Mouse (Mus musculus) kidney, embryonic 15.5 days (tissue): ENCODE data around the gene Pld4. TPM values are rescaled to one million over a fixed set of nuclear protein-coding genes. Genes with fewer than 3 reads are reported as not detected.
A peak's percentile ranks its signal among the peaks of the same experiment; 100 is the strongest.

ENCODE experiments used
- ATAC-seq: fragments of 200-750 bp; cut with Nextera tagmentation; replicated peaks from 2 replicates; pipeline ENCODE4 v1.8.0; 2017; ENCODE audit warnings: moderate TSS enrichment; ENCODE audit not compliant: low FRiP score
- H3K27ac ChIP-seq: fragments of 300-500 bp; sonication (generic); 2 replicates; pipeline ENCODE4 v1.5.1; 2015; ENCODE audit warnings: mild to moderate bottlenecking, inconsistent platforms
- H3K27me3 ChIP-seq: fragments of 300-500 bp; sonication (generic); 2 replicates; pipeline ENCODE4 v1.6.1; 2015; ENCODE audit warnings: inconsistent platforms
- H3K36me3 ChIP-seq: fragments of 300-500 bp; sonication (generic); 2 replicates; pipeline ENCODE4 v1.6.1; 2015; ENCODE audit warnings: inconsistent platforms
- H3K4me1 ChIP-seq: fragments of 300-500 bp; sonication (generic); 2 replicates; pipeline ENCODE4 v1.6.1; 2015; ENCODE audit warnings: inconsistent platforms
- H3K4me2 ChIP-seq: fragments of 300-500 bp; sonication (generic); 2 replicates; pipeline ENCODE4 v1.6.1; 2015; ENCODE audit warnings: moderate library complexity, mild to moderate bottlenecking, inconsistent platforms
- H3K4me3 ChIP-seq: fragments of 300-500 bp; sonication (generic); replicated peaks from 2 replicates; pipeline ENCODE4 v1.5.1; 2015; ENCODE audit warnings: mild to moderate bottlenecking, inconsistent platforms
- H3K9ac ChIP-seq: fragments of 300-500 bp; sonication (generic); 2 replicates; pipeline ENCODE4 v1.6.1; 2015; ENCODE audit warnings: mild to moderate bottlenecking, inconsistent platforms
- H3K9me3 ChIP-seq: fragments of 300-500 bp; sonication (generic); replicated peaks from 2 replicates; pipeline ENCODE4 v1.6.1; 2016; ENCODE audit warnings: inconsistent platforms
- WGBS: fragments of 180-500 bp; shearing (Covaris S2); methylation state at CpG from one replicate; pipeline ENCODE4 v1.1.7; 2015; ENCODE audit warnings: mixed read lengths; 5-methylcytosine and 5-hydroxymethylcytosine counted together
- polyA plus RNA-seq: library from polyadenylated mRNA; unstranded; fragments of >200 nt; fragmentation: Nextera tagmentation; extraction: Ambion mirVana; gene quantifications from 2 replicates; pipeline ENCODE4 v1.2.1, GENCODE M21; 2015

Gene Pld4
- polyA plus RNA-seq, 1 experiment from 2014 or later, result 10.4 TPM

- no peak overlapping the region for H3K4me3 ChIP-seq
- H3K4me1 ChIP-seq, result peaks cover 46% of the 10 kb centered on the region
- WGBS, result 80% methylated on average over 11 of the region's 11 CpGs
- H3K27me3 ChIP-seq, result peaks cover 12% of the 10 kb centered on the region
- no peak overlapping the region for H3K4me2 ChIP-seq
- no peak overlapping the region for H3K27ac ChIP-seq
- H3K9ac ChIP-seq, result no peak overlapping the region
- no peak for ATAC-seq
- H3K9me3 ChIP-seq, result no peaks in the 10 kb centered on the region
- peaks cover 10% of the 10 kb centered on the region; the same call in 1 of the 2 replicates for H3K36me3 ChIP-seq
Observed at GRCm38 (mm10) chr12:112724077-112724805, 36.2 kb upstream of the Pld4 start.

GRCm38 (mm10) chr12:112727801-112728200 is 32.7 kb upstream of the Pld4 start:
- Histone ChIP-seq H3K36me3 (peaks cover 29% of the 10 kb centered on the region), H3K9me3 (no peaks in the 10 kb centered on the region), H3K9ac (no peak overlapping the region), H3K4me1 (peaks cover 29% of the 10 kb centered on the region), H3K27ac (no peak overlapping the region), H3K4me2 (no peak overlapping the region), H3K27me3 (0 out of 2 replicates have a peak, but pooled peaks cover 7% of the 10 kb centered on the region), H3K4me3 (no peak overlapping the region)
- WGBS, result 83% methylated on average over 8 of the region's 8 CpGs
- ATAC-seq, result no peak

- Histone ChIP-seq H3K4me3 (no peak overlapping the region), H3K9me3 (no peaks in the 10 kb centered on the region), H3K4me2 (no peak overlapping the region), H3K27ac (no peak overlapping the region), H3K27me3 (no peaks in the 10 kb centered on the region), H3K4me1 (peaks cover 13% of the 10 kb centered on the region; the same call in 1 of the 2 replicates), H3K36me3 (peaks cover 45% of the 10 kb centered on the region), H3K9ac (no peak overlapping the region)
- peak; percentile 9; the same call in 1 of the 2 replicates for ATAC-seq
- 62% methylated on average over 14 of the region's 14 CpGs for WGBS
Observed at GRCm38 (mm10) chr12:112730808-112731207, 29.6 kb upstream of the Pld4 start.

- no peak overlapping the region for H3K27ac ChIP-seq
- WGBS, result 81% methylated on average over 10 of the region's 10 CpGs
- peaks cover 62% of the 10 kb centered on the region for H3K36me3 ChIP-seq
Observed at GRCm38 (mm10) chr12:112732591-112732990, 27.9 kb upstream of the Pld4 start.

GRCm38 (mm10) chr12:112734108-112734820 is 26.2 kb upstream of the Pld4 start:
- Histone ChIP-seq H3K4me1 (peaks cover 13% of the 10 kb centered on the region; the same call in 1 of the 2 replicates), H3K9ac (no peak overlapping the region), H3K4me2 (no peak overlapping the region), H3K9me3 (no peaks in the 10 kb centered on the region), H3K27ac (no peak overlapping the region), H3K36me3 (peaks cover 79% of the 10 kb centered on the region), H3K27me3 (no peaks in the 10 kb centered on the region), H3K4me3 (no peak overlapping the region)
- WGBS, result 62% methylated on average over 2 of the region's 2 CpGs
- no peak for ATAC-seq

More at GRCm38 (mm10) chr12:112732591-112732990, 27.9 kb upstream of the Pld4 start:
- no peaks in the 10 kb centered on the region for H3K27me3 ChIP-seq
- H3K4me1 ChIP-seq, result peaks cover 13% of the 10 kb centered on the region; the same call in 1 of the 2 replicates
- H3K9ac ChIP-seq, result no peak overlapping the region
- ATAC-seq, result no peak
- no peaks in the 10 kb centered on the region for H3K9me3 ChIP-seq
- no peak overlapping the region for H3K4me2 ChIP-seq
- H3K4me3 ChIP-seq, result no peak overlapping the region

- H3K27ac ChIP-seq, result no peak overlapping the region
- no peak overlapping the region for H3K9ac ChIP-seq
- no peak overlapping the region for H3K4me2 ChIP-seq
- H3K4me1 ChIP-seq, result peaks cover 11% of the 10 kb centered on the region; the same call in 1 of the 2 replicates
- H3K4me3 ChIP-seq, result no peak overlapping the region
- H3K27me3 ChIP-seq, result no peaks in the 10 kb centered on the region
- WGBS, result 91% methylated on average over 19 of the region's 19 CpGs
- peaks cover 87% of the 10 kb centered on the region for H3K36me3 ChIP-seq
- no peaks in the 10 kb centered on the region for H3K9me3 ChIP-seq
- no peak for ATAC-seq
Observed at GRCm38 (mm10) chr12:112734881-112735655, 25.4 kb upstream of the Pld4 start.

GRCm38 (mm10) chr12:112735896-112736635 is 24.4 kb upstream of the Pld4 start:
- H3K27me3 ChIP-seq, result no peaks in the 10 kb centered on the region
- H3K9me3 ChIP-seq, result no peaks in the 10 kb centered on the region
- no peak overlapping the region for H3K9ac ChIP-seq
- no peak overlapping the region for H3K4me2 ChIP-seq
- H3K4me3 ChIP-seq, result no peak overlapping the region
- peaks cover 90% of the 10 kb centered on the region for H3K36me3 ChIP-seq
- H3K4me1 ChIP-seq, result 0 out of 2 replicates have a peak, but pooled peaks cover 1% of the 10 kb centered on the region
- H3K27ac ChIP-seq, result no peak overlapping the region
- no peak for ATAC-seq
- 82% methylated on average over 29 of the region's 29 CpGs for WGBS

- H3K27ac ChIP-seq, result no peak overlapping the region
Observed at GRCm38 (mm10) chr12:112736636-112736925, 23.9 kb upstream of the Pld4 start.

GRCm38 (mm10) chr12:112737081-112737480 is 23.4 kb upstream of the Pld4 start:
- Histone ChIP-seq H3K36me3 (peaks cover 80% of the 10 kb centered on the region), H3K27ac (no peak overlapping the region), H3K27me3 (no peaks in the 10 kb centered on the region), H3K9ac (no peak overlapping the region), H3K4me2 (no peak overlapping the region), H3K9me3 (no peaks in the 10 kb centered on the region), H3K4me1 (no peaks in the 10 kb centered on the region), H3K4me3 (no peak overlapping the region)
- WGBS, result 89% methylated on average over 7 of the region's 7 CpGs
- no peak for ATAC-seq

More at GRCm38 (mm10) chr12:112736636-112736925, 23.9 kb upstream of the Pld4 start:
- ATAC-seq, result no peak
- 71% methylated on average over 10 of the region's 10 CpGs for WGBS
- H3K36me3 ChIP-seq, result peaks cover 85% of the 10 kb centered on the region
- H3K4me2 ChIP-seq, result no peak overlapping the region
- no peaks in the 10 kb centered on the region for H3K27me3 ChIP-seq
- no peak overlapping the region for H3K4me3 ChIP-seq
- H3K9me3 ChIP-seq, result no peaks in the 10 kb centered on the region
- H3K4me1 ChIP-seq, result no peaks in the 10 kb centered on the region
- H3K9ac ChIP-seq, result no peak overlapping the region

- peaks cover 2% of the 10 kb centered on the region; the same call in 1 of the 2 replicates for H3K4me1 ChIP-seq
- no peak overlapping the region for H3K4me2 ChIP-seq
- H3K27me3 ChIP-seq, result no peaks in the 10 kb centered on the region
- H3K27ac ChIP-seq, result no peak overlapping the region
- H3K4me3 ChIP-seq, result no peak overlapping the region
- 92% methylated on average over 14 of the region's 14 CpGs for WGBS
- peaks cover 73% of the 10 kb centered on the region for H3K36me3 ChIP-seq
- no peaks in the 10 kb centered on the region for H3K9me3 ChIP-seq
- ATAC-seq, result no peak
- H3K9ac ChIP-seq, result no peak overlapping the region
Observed at GRCm38 (mm10) chr12:112737761-112738160, 22.7 kb upstream of the Pld4 start.

- H3K9ac ChIP-seq, result no peak overlapping the region
- no peak overlapping the region for H3K27ac ChIP-seq
- no peak overlapping the region for H3K4me3 ChIP-seq
- H3K36me3 ChIP-seq, result peaks cover 69% of the 10 kb centered on the region
- H3K4me2 ChIP-seq, result no peak overlapping the region
- H3K9me3 ChIP-seq, result no peaks in the 10 kb centered on the region
- H3K4me1 ChIP-seq, result peaks cover 8% of the 10 kb centered on the region
- ATAC-seq, result no peak
- 90% methylated on average over 31 of the region's 31 CpGs for WGBS
- H3K27me3 ChIP-seq, result no peaks in the 10 kb centered on the region
Observed at GRCm38 (mm10) chr12:112738281-112739022, 22.0 kb upstream of the Pld4 start.
